Mouse (Mus musculus) embryo, embryonic 9.5 days (tissue): ENCODE results near the gene Gm960.

Experiments
- DNase-seq: peaks from one replicate; pipeline ENCODE4 v3.0.0-alpha.2; 2017; ENCODE audit errors: extremely low spot score

Gene Gm960

GRCm38 (mm10) chr19:4698205-4698677, at the start of gene Gm960:
Gene Gm960, minus strand, starts transcription at chr19:4698668.
- peak; percentile 85 for DNase-seq

- no peak for DNase-seq
These were observed 49.3 kb upstream of the Gm960 start for GRCm38 (mm10) chr19:4747631-4748312.

- DNase-seq: no peak
These were observed 48.1 kb upstream of the Gm960 start for GRCm38 (mm10) chr19:4746611-4747010.

- no peak for DNase-seq
These were observed 47.2 kb upstream of the Gm960 start for GRCm38 (mm10) chr19:4745681-4746080.

- no peak for DNase-seq
These were observed 46.6 kb upstream of the Gm960 start for GRCm38 (mm10) chr19:4745057-4745456.

GRCm38 (mm10) chr19:4744026-4744425, 45.6 kb upstream of the Gm960 start:
- DNase-seq: no peak

GRCm38 (mm10) chr19:4743524-4743923, 45.1 kb upstream of the Gm960 start:
- peak; percentile 50 for DNase-seq

- no peak for DNase-seq
These were observed 43.8 kb upstream of the Gm960 start for GRCm38 (mm10) chr19:4742229-4742628.

- DNase-seq: no peak
These were observed 43.0 kb upstream of the Gm960 start for GRCm38 (mm10) chr19:4741482-4741881.

- no peak for DNase-seq
These were observed 41.3 kb upstream of the Gm960 start for GRCm38 (mm10) chr19:4739762-4740161.

GRCm38 (mm10) chr19:4739053-4739452, 40.6 kb upstream of the Gm960 start:
- no peak for DNase-seq

GRCm38 (mm10) chr19:4737866-4738265, 39.4 kb upstream of the Gm960 start:
- DNase-seq: no peak

GRCm38 (mm10) chr19:4733052-4733451, 34.6 kb upstream of the Gm960 start:
- no peak for DNase-seq

GRCm38 (mm10) chr19:4729186-4729585, 30.7 kb upstream of the Gm960 start:
- no peak for DNase-seq

- DNase-seq: peak; percentile 50
These were observed 22.3 kb upstream of the Gm960 start for GRCm38 (mm10) chr19:4720671-4721244.

- no peak for DNase-seq
These were observed 21.6 kb upstream of the Gm960 start for GRCm38 (mm10) chr19:4720112-4720511.

- peak; percentile 52 for DNase-seq
These were observed 20.9 kb upstream of the Gm960 start for GRCm38 (mm10) chr19:4719351-4719764.

- no peak for DNase-seq
These were observed 20.2 kb upstream of the Gm960 start for GRCm38 (mm10) chr19:4718716-4719115.

GRCm38 (mm10) chr19:4717281-4717680, 18.8 kb upstream of the Gm960 start:
- no peak for DNase-seq

- no peak for DNase-seq
These were observed 18.3 kb upstream of the Gm960 start for GRCm38 (mm10) chr19:4716756-4717155.

- DNase-seq: no peak
These were observed 15.4 kb upstream of the Gm960 start for GRCm38 (mm10) chr19:4713886-4714285.

GRCm38 (mm10) chr19:4712781-4713526, 14.5 kb upstream of the Gm960 start:
- no peak for DNase-seq
